Mouse (Mus musculus): ENCODE results near the gene Hist1h2ac. TPM values are rescaled to one million over a fixed set of nuclear protein-coding genes. Genes with fewer than 3 reads are reported as not detected.
"Not testable (repeated sequence)": the region's sequence is repeated elsewhere in the genome, so short reads cannot be mapped to it uniquely, and the experiment has no call there.

Gene Hist1h2ac
- polyA plus RNA-seq, 1 experiment from 2014 or later, result 1.1 TPM

GRCm38 (mm10) chr13:23687181-23687580 is 3.4 kb upstream of the Hist1h2ac start:
- no peak overlapping the region for H3K9ac ChIP-seq (replicated peaks)
- no peak overlapping the region for H3K4me2 ChIP-seq
- peaks cover 15% of the 10 kb centered on the region for H3K4me1 ChIP-seq (replicated peaks)
- 78% methylated on average over 4 of the region's 4 CpGs for WGBS
- H3K9me3 ChIP-seq, result no peaks in the 10 kb centered on the region
- no peaks in the 10 kb centered on the region for H3K36me3 ChIP-seq
- no peak for ATAC-seq (ENCODE audit: insufficient number of reproducible peaks, insufficient read depth, low FRiP score, low TSS enrichment, low read depth)
- no peak overlapping the region for H3K27ac ChIP-seq
- H3K4me3 ChIP-seq (replicated peaks), result no peak overlapping the region
- H3K27me3 ChIP-seq, result no peaks in the 10 kb centered on the region

- H3K9me3 ChIP-seq, result no peaks in the 10 kb centered on the region
- H3K4me2 ChIP-seq, result peak overlapping the region; percentile 71
- WGBS, result 61% methylated on average over 4 of the region's 4 CpGs
- peak overlapping the region; percentile 70 for H3K9ac ChIP-seq (replicated peaks)
- peak overlapping the region; percentile 45 for H3K4me3 ChIP-seq (replicated peaks)
- ATAC-seq (ENCODE audit: insufficient number of reproducible peaks, insufficient read depth, low FRiP score, low TSS enrichment, low read depth), result no peak
- peak overlapping the region; percentile 98 for H3K27ac ChIP-seq
- no peaks in the 10 kb centered on the region for H3K36me3 ChIP-seq
- H3K4me1 ChIP-seq (replicated peaks), result peaks cover 15% of the 10 kb centered on the region
- no peaks in the 10 kb centered on the region for H3K27me3 ChIP-seq
These were observed 2.2 kb upstream of the Hist1h2ac start for GRCm38 (mm10) chr13:23685966-23686365.

- ATAC-seq (ENCODE audit: insufficient number of reproducible peaks, insufficient read depth, low FRiP score, low TSS enrichment, low read depth), result no peak
- Histone ChIP-seq H3K9ac (replicated peaks) (peak overlapping the region; percentile 70), H3K27me3 (no peaks in the 10 kb centered on the region), H3K4me3 (replicated peaks) (peak overlapping the region; percentile 45), H3K4me1 (replicated peaks) (peaks cover 15% of the 10 kb centered on the region), H3K27ac (peak overlapping the region; percentile 98), H3K36me3 (no peaks in the 10 kb centered on the region), H3K9me3 (no peaks in the 10 kb centered on the region), H3K4me2 (peak overlapping the region; percentile 71)
- 14% methylated on average over 15 of the region's 15 CpGs for WGBS
These were observed 1.5 kb upstream of the Hist1h2ac start for GRCm38 (mm10) chr13:23685121-23685861.

- not testable (repeated sequence) for H3K9me3 ChIP-seq, H3K36me3 ChIP-seq, H3K27me3 ChIP-seq
- ATAC-seq (ENCODE audit: insufficient number of reproducible peaks, insufficient read depth, low FRiP score, low TSS enrichment, low read depth), result peak; percentile 1; the same call in 1 of the 2 replicates
- H3K27ac ChIP-seq, result peak overlapping the region; percentile 98
- peak overlapping the region; percentile 71 for H3K4me2 ChIP-seq
- peak overlapping the region; percentile 45 for H3K4me3 ChIP-seq (replicated peaks)
- peaks cover 15% of the 10 kb centered on the region for H3K4me1 ChIP-seq (replicated peaks)
- H3K9ac ChIP-seq (replicated peaks), result peak overlapping the region; percentile 70
- 0% methylated on average over 19 of the region's 37 CpGs for WGBS
These were observed 672 bp upstream of the Hist1h2ac start for GRCm38 (mm10) chr13:23684295-23684945.

GRCm38 (mm10) chr13:23682947-23683754 is 597 bp downstream of the Hist1h2ac start:
- ATAC-seq (ENCODE audit: insufficient number of reproducible peaks, insufficient read depth, low FRiP score, low TSS enrichment, low read depth); H3K9me3 ChIP-seq; H3K36me3 ChIP-seq; H3K27me3 ChIP-seq: not testable (repeated sequence)
- Histone ChIP-seq H3K9ac (replicated peaks) (peak overlapping the region; percentile 63), H3K4me3 (replicated peaks) (peak overlapping the region; percentile 39), H3K4me1 (replicated peaks) (peaks cover 15% of the 10 kb centered on the region), H3K27ac (peak overlapping the region; percentile 94), H3K4me2 (peak overlapping the region; percentile 57)
- 12% methylated on average over 16 of the region's 30 CpGs for WGBS

GRCm38 (mm10) chr13:23682623-23682946 is 1.2 kb downstream of the Hist1h2ac start:
- Histone ChIP-seq H3K36me3 (no peaks in the 10 kb centered on the region), H3K9ac (replicated peaks) (peak overlapping the region; percentile 63), H3K4me3 (replicated peaks) (peak overlapping the region; percentile 39), H3K27ac (peak overlapping the region; percentile 94), H3K9me3 (no peaks in the 10 kb centered on the region), H3K4me2 (peak overlapping the region; percentile 57), H3K27me3 (no peaks in the 10 kb centered on the region), H3K4me1 (replicated peaks) (peaks cover 15% of the 10 kb centered on the region)
- ATAC-seq (ENCODE audit: insufficient number of reproducible peaks, insufficient read depth, low FRiP score, low TSS enrichment, low read depth), result no peak
- 76% methylated on average over 1 of the region's 1 CpGs for WGBS

GRCm38 (mm10) chr13:23681990-23682582 is 1.7 kb downstream of the Hist1h2ac start:
- WGBS, result 93% methylated on average over 6 of the region's 6 CpGs
- no peaks in the 10 kb centered on the region for H3K36me3 ChIP-seq
- H3K4me3 ChIP-seq (replicated peaks), result no peak overlapping the region
- H3K27ac ChIP-seq, result peak overlapping the region; percentile 94
- H3K4me2 ChIP-seq, result peak overlapping the region; percentile 57
- no peaks in the 10 kb centered on the region for H3K9me3 ChIP-seq
- peaks cover 15% of the 10 kb centered on the region for H3K4me1 ChIP-seq (replicated peaks)
- ATAC-seq (ENCODE audit: insufficient number of reproducible peaks, insufficient read depth, low FRiP score, low TSS enrichment, low read depth), result no peak
- no peak overlapping the region for H3K9ac ChIP-seq (replicated peaks)
- H3K27me3 ChIP-seq, result no peaks in the 10 kb centered on the region

- Histone ChIP-seq H3K4me1 (replicated peaks) (no peaks in the 10 kb centered on the region), H3K4me3 (replicated peaks) (no peak overlapping the region), H3K27ac (no peak overlapping the region), H3K36me3 (no peaks in the 10 kb centered on the region), H3K9ac (replicated peaks) (no peak overlapping the region), H3K9me3 (no peaks in the 10 kb centered on the region), H3K4me2 (no peak overlapping the region), H3K27me3 (no peaks in the 10 kb centered on the region)
- WGBS, result 78% methylated on average over 3 of the region's 3 CpGs
- ATAC-seq (ENCODE audit: insufficient number of reproducible peaks, insufficient read depth, low FRiP score, low TSS enrichment, low read depth), result no peak
These were observed 21.2 kb downstream of the Hist1h2ac start for GRCm38 (mm10) chr13:23662536-23662935.

- H3K27ac ChIP-seq, result no peak overlapping the region
- H3K4me3 ChIP-seq (replicated peaks), result no peak overlapping the region
- ATAC-seq (ENCODE audit: insufficient number of reproducible peaks, insufficient read depth, low FRiP score, low TSS enrichment, low read depth), result no peak
- 81% methylated on average over 6 of the region's 6 CpGs for WGBS
- no peaks in the 10 kb centered on the region for H3K27me3 ChIP-seq
- H3K9ac ChIP-seq (replicated peaks), result no peak overlapping the region
- H3K36me3 ChIP-seq, result no peaks in the 10 kb centered on the region
- no peaks in the 10 kb centered on the region for H3K4me1 ChIP-seq (replicated peaks)
- H3K4me2 ChIP-seq, result no peak overlapping the region
- no peaks in the 10 kb centered on the region for H3K9me3 ChIP-seq
These were observed 23.9 kb downstream of the Hist1h2ac start for GRCm38 (mm10) chr13:23659636-23660366.

Data from limb, embryonic 12.5 days (tissue).